Mouse (Mus musculus) regulatory T cell (primary cell): ENCODE measurements around the gene Kmt5b.

Experiments
- in situ Hi-C: fragments of 300-600 bp; cut with MboI, MseI; formaldehyde crosslinking; loops from one replicate; pipeline ENCODE4 v1.15.1; 2025; ENCODE audit warnings: high pct_unique_total_duplicates

Gene Kmt5b

GRCm38 (mm10) chr19:3767276-3767780, at the start of gene Kmt5b:
Gene Kmt5b, plus strand, starts transcription at chr19:3767421.
- in situ Hi-C loops: loop anchor here (10.0 kb wide), 1 partner anchor 53 kb away; no protein-coding TSS in a partner anchor

- in situ Hi-C loops: loop anchor here (5.0 to 10.0 kb wide), 2 partner anchors 46 to 91 kb away; partner anchors contain the start of gene Kmt5b
These were observed 48.5 kb upstream of the Kmt5b start for GRCm38 (mm10) chr19:3718481-3719361.

GRCm38 (mm10) chr19:3719362-3719891, 47.8 kb upstream of the Kmt5b start:
- in situ Hi-C loops: loop anchor here (5.0 to 10.0 kb wide), 2 partner anchors 45 to 92 kb away; partner anchors contain the start of gene Kmt5b

GRCm38 (mm10) chr19:3723170-3723569, 44.1 kb upstream of the Kmt5b start:
- in situ Hi-C loops: no loop called here

- in situ Hi-C loops: no loop called here
These were observed 43.3 kb upstream of the Kmt5b start for GRCm38 (mm10) chr19:3723904-3724303.

- in situ Hi-C loops: no loop called here
These were observed 42.4 kb upstream of the Kmt5b start for GRCm38 (mm10) chr19:3724779-3725178.

GRCm38 (mm10) chr19:3728901-3729300, 38.3 kb upstream of the Kmt5b start:
- in situ Hi-C loops: no loop called here

GRCm38 (mm10) chr19:3730781-3731646, 36.2 kb upstream of the Kmt5b start:
- in situ Hi-C loops: no loop called here

- in situ Hi-C loops: no loop called here
These were observed 31.2 kb upstream of the Kmt5b start for GRCm38 (mm10) chr19:3736001-3736400.

- in situ Hi-C loops: no loop called here
These were observed 27.6 kb upstream of the Kmt5b start for GRCm38 (mm10) chr19:3739650-3740049.

GRCm38 (mm10) chr19:3742716-3743115, 24.5 kb upstream of the Kmt5b start:
- in situ Hi-C loops: no loop called here

- in situ Hi-C loops: no loop called here
These were observed 23.9 kb upstream of the Kmt5b start for GRCm38 (mm10) chr19:3743362-3743761.

GRCm38 (mm10) chr19:3743851-3744512, 23.2 kb upstream of the Kmt5b start:
- in situ Hi-C loops: no loop called here

GRCm38 (mm10) chr19:3752621-3753239, 14.5 kb upstream of the Kmt5b start:
- in situ Hi-C loops: no loop called here

GRCm38 (mm10) chr19:3753240-3753633, 14.0 kb upstream of the Kmt5b start:
- in situ Hi-C loops: no loop called here

GRCm38 (mm10) chr19:3753738-3754137, 13.5 kb upstream of the Kmt5b start:
- in situ Hi-C loops: no loop called here

- in situ Hi-C loops: no loop called here
These were observed 9.4 kb upstream of the Kmt5b start for GRCm38 (mm10) chr19:3757861-3758260.

- in situ Hi-C loops: loop anchor here (10.0 kb wide), 1 partner anchor 51 kb away; no protein-coding TSS in a partner anchor
These were observed 1.9 kb upstream of the Kmt5b start for GRCm38 (mm10) chr19:3765221-3765820.

- in situ Hi-C loops: loop anchor here (10.0 kb wide), 1 partner anchor 52 kb away; no protein-coding TSS in a partner anchor
These were observed 843 bp upstream of the Kmt5b start for GRCm38 (mm10) chr19:3766378-3766777.
